Mouse (Mus musculus) C2C12 (cell line): ENCODE data around the gene Med25.

Source experiments
- CEBPB ChIP-seq: IDR thresholded peaks from one replicate; pipeline ENCODE4 v1.6.1; 2011; ENCODE audit warnings: low read depth, mild to moderate bottlenecking, control low read depth, moderate library complexity
- CTCF ChIP-seq: IDR thresholded peaks from one replicate; pipeline ENCODE4 v1.5.1; 2011; ENCODE audit not compliant: control insufficient read depth, insufficient read depth, insufficient read length
- MAX ChIP-seq: IDR thresholded peaks from one replicate; pipeline ENCODE4 v1.6.1; 2011; ENCODE audit warnings: mild to moderate bottlenecking, control low read depth
- MYOD1 ChIP-seq: IDR thresholded peaks from one replicate; pipeline ENCODE4 v1.6.1; 2011; ENCODE audit warnings: low read depth; ENCODE audit not compliant: control insufficient read depth, insufficient read length
- MYOG ChIP-seq: IDR thresholded peaks from one replicate; pipeline ENCODE4 v1.6.1; 2011; ENCODE audit not compliant: control insufficient read depth, insufficient read length; ENCODE audit errors: extremely low read depth
- USF1 ChIP-seq: IDR thresholded peaks from one replicate; pipeline ENCODE4 v1.6.1; 2011; ENCODE audit warnings: low read depth, mild to moderate bottlenecking, control low read depth, moderate library complexity

GRCm38 (mm10) chr7:44928570-44928969 lies 36.1 kb upstream of the Med25 start:
- TF ChIP-seq CTCF (no peak), MYOG (no peak), MYOD1 (no peak), CEBPB (no peak), USF1 (no peak), MAX (no peak)
